Mouse (Mus musculus) megakaryocyte progenitor cell, adult 5-6 weeks (primary cell): ENCODE results near the gene Magea1. TPM values are rescaled to one million over a fixed set of nuclear protein-coding genes. Genes with fewer than 3 reads are reported as not detected.
"Not testable (repeated sequence)": the region's sequence is repeated elsewhere in the genome, so short reads cannot be mapped to it uniquely, and the experiment has no call there.

Experiments used
- ATAC-seq: replicated peaks from 2 replicates; pipeline ENCODE4 v1.8.0; 2016; ENCODE audit warnings: mild to moderate bottlenecking, moderate TSS enrichment, inconsistent platforms; ENCODE audit not compliant: poor library complexity
- total RNA-seq, 2 experiments: library from RNA; stranded (forward) in 1 of 2; stranded (reverse) in 1 of 2; fragments of 157-497, 149-512 nt in 1 of 2; fragments of 200-1000 nt in 1 of 2; gene quantifications; 2 replicates each; pipeline versions ENCODE4 v1.2.3 to v1.2.4; 2015 to 2017

Magea1 gene
- total RNA-seq (2015) (not detected in 2 replicates), total RNA-seq (2017) (not detected in 2 replicates)

GRCm38 (mm10) chrX:155089693-155090092, at the start of gene Magea1:
Gene Magea1 (minus strand): TSS chrX:155089793.
- not testable (repeated sequence) for ATAC-seq

- ATAC-seq: not testable (repeated sequence)
Observed at GRCm38 (mm10) chrX:155128312-155128711, 38.7 kb upstream of the Magea1 start, which contains the start of gene Cldn34b2. Gene Cldn34b2 (minus strand): TSS chrX:155128412.

GRCm38 (mm10) chrX:155098024-155098423, 8.4 kb upstream of the Magea1 start:
- ATAC-seq: no peak; the same call in 1 of the 2 replicates

GRCm38 (mm10) chrX:155093566-155093965, 4.0 kb upstream of the Magea1 start, which contains the start of gene Magea2:
Gene Magea2 (minus strand): TSS chrX:155093666.
- ATAC-seq: not testable (repeated sequence)

- not testable (repeated sequence) for ATAC-seq
Observed at GRCm38 (mm10) chrX:155063045-155063444, 26.5 kb downstream of the Magea1 start, which contains the start of gene Magea5. Gene Magea5 (minus strand): TSS chrX:155063145.

Other genes starting within 250 kb of the Magea1 start
- gene Cldn34b1, start 199.5 kb downstream of the Magea1 start, total RNA-seq (2015): not detected in 2 replicates
- not detected in 2 replicates for gene Cldn34b1, start 199.5 kb downstream of the Magea1 start, total RNA-seq (2017)
- not detected in 2 replicates for gene Magea6, start 153.8 kb downstream of the Magea1 start, total RNA-seq (2015)
- not detected in 2 replicates for gene Magea6, start 153.8 kb downstream of the Magea1 start, total RNA-seq (2017)
- not detected in 2 replicates for gene Magea3, start 140.3 kb downstream of the Magea1 start, total RNA-seq (2015)
- gene Magea3, start 140.3 kb downstream of the Magea1 start, total RNA-seq (2017): not detected in 2 replicates
- not detected in 2 replicates for gene Magea8, start 93.9 kb downstream of the Magea1 start, total RNA-seq (2015)
- not detected in 2 replicates for gene Magea8, start 93.9 kb downstream of the Magea1 start, total RNA-seq (2017)
- gene Magea5, start 26.6 kb downstream of the Magea1 start, total RNA-seq (2015): not detected in 2 replicates
- not detected in 2 replicates for gene Magea5, start 26.6 kb downstream of the Magea1 start, total RNA-seq (2017)
- gene Magea2, start 3.9 kb upstream of the Magea1 start, total RNA-seq (2015): not detected in 2 replicates
- gene Magea2, start 3.9 kb upstream of the Magea1 start, total RNA-seq (2017): not detected in 2 replicates
- gene Cldn34b2, start 38.6 kb upstream of the Magea1 start, total RNA-seq (2015): 0.12 TPM in 1 of 2 replicates, not detected in the other
- not detected in 2 replicates for gene Cldn34b2, start 38.6 kb upstream of the Magea1 start, total RNA-seq (2017)
- 196 and 241 TPM in 2 replicates for gene Sat1, start 126.7 kb upstream of the Magea1 start, total RNA-seq (2015)
- gene Sat1, start 126.7 kb upstream of the Magea1 start, total RNA-seq (2017): 213 and 249 TPM in 2 replicates
- 77.3 and 77.9 TPM in 2 replicates for gene Acot9, start 172.7 kb upstream of the Magea1 start, total RNA-seq (2015)
- 64.3 and 72.8 TPM in 2 replicates for gene Acot9, start 172.7 kb upstream of the Magea1 start, total RNA-seq (2017)